ENCODE assay signal across 7 mouse cellular contexts in the genomic region with DNA sequence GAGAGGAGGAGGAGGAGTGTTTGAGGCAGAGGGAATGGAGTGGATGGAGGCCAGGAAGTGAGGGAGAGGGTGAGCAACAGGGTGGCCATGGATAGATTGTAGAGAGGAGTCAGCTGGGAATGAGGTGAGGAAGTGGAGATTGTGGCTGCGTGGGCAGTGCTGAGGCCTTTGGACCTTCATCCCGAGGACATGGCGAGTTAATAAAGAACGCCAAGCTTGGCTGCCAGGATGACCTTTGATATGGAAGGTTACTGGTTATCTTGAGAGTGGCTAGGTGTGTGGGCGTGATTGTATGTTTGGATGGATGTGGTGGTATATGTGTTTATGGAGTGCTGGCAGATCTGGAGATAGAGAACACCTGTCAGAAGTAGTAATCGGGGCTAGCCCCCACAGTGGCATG. TPM values are rescaled to one million over a fixed set of nuclear protein-coding genes. Genes with fewer than 3 reads are reported as not detected.
DNase-seq lines count a peak whose midpoint lies in the region; ATAC-seq and TF ChIP-seq lines count a peak whose summit lies in the region.

No protein-coding gene starts in this region.

- no peaks in the 10 kb centered on the region for H3K27me3 ChIP-seq in lung, postnatal 0 days (replicated peaks; ENCODE audit: insufficient read depth, low read length)
- no peaks in the 10 kb centered on the region for H3K27me3 ChIP-seq in intestine, postnatal 0 days (replicated peaks; ENCODE audit: control insufficient read depth, insufficient read depth, low read length)
- no peaks in the 10 kb centered on the region for H3K27me3 ChIP-seq in liver, embryonic 11.5 days (replicated peaks; ENCODE audit: control insufficient read depth, insufficient read depth, low read length)
- no peaks in the 10 kb centered on the region for H3K27me3 ChIP-seq in stomach, embryonic 15.5 days (replicated peaks)

- H3K4me3 ChIP-seq in lung, postnatal 0 days (ENCODE audit: low read depth, low read length): no peak overlapping the region
- H3K4me3 ChIP-seq in intestine, postnatal 0 days (ENCODE audit: low read depth, low read length): no peak overlapping the region
- H3K4me3 ChIP-seq in liver, embryonic 11.5 days (ENCODE audit: low read depth, low read length): no peak overlapping the region
- no peak overlapping the region for H3K4me3 ChIP-seq in stomach, embryonic 15.5 days (replicated peaks)

- no peak for TF ChIP-seq EP300 in lung, postnatal 0 days (IDR thresholded peaks at IDR 0.05)

- H3K4me2 ChIP-seq in lung, postnatal 0 days (replicated peaks; ENCODE audit: low read depth, low read length): peak overlapping the region; percentile 8; the same call in 1 of the 2 replicates
- H3K4me2 ChIP-seq in intestine, postnatal 0 days (replicated peaks; ENCODE audit: low read depth): peak overlapping the region; percentile 71
- H3K4me2 ChIP-seq in liver, embryonic 11.5 days: 0 out of 2 replicates have a peak overlapping the region, but pooled peaks have one; percentile 2
- peak overlapping the region; percentile 60 for H3K4me2 ChIP-seq in stomach, embryonic 15.5 days

- H3K36me3 ChIP-seq in lung, postnatal 0 days (ENCODE audit: insufficient read depth, low read length): no peaks in the 10 kb centered on the region
- no peaks in the 10 kb centered on the region for H3K36me3 ChIP-seq in intestine, postnatal 0 days (ENCODE audit: control insufficient read depth, insufficient read depth)
- peaks cover 4% of the 10 kb centered on the region; the same call in 1 of the 2 replicates for H3K36me3 ChIP-seq in liver, embryonic 11.5 days (ENCODE audit: control insufficient read depth, insufficient read depth, low read length)
- no peaks in the 10 kb centered on the region for H3K36me3 ChIP-seq in stomach, embryonic 15.5 days

- H3K27ac ChIP-seq in lung, postnatal 0 days (ENCODE audit: low read length): peak overlapping the region; percentile 16
- H3K27ac ChIP-seq in intestine, postnatal 0 days (ENCODE audit: low read depth, low read length): peak overlapping the region; percentile 81
- H3K27ac ChIP-seq in liver, embryonic 11.5 days (ENCODE audit: low read depth, low read length): no peak overlapping the region
- peak overlapping the region; percentile 36; the same call in 1 of the 2 replicates for H3K27ac ChIP-seq in stomach, embryonic 15.5 days

- ATAC-seq in lung, postnatal 0 days: no peak
- ATAC-seq in intestine, postnatal 0 days: peak; percentile 29
- no peak for ATAC-seq in liver, embryonic 11.5 days (replicated peaks; ENCODE audit: low FRiP score)
- no peak for ATAC-seq in stomach, embryonic 15.5 days (ENCODE audit: insufficient read depth, low FRiP score, low read depth)
- ATAC-seq in frontal cortex, adult (ENCODE audit: low TSS enrichment): no peak
- no peak for ATAC-seq in cerebellum, adult (ENCODE audit: insufficient number of reproducible peaks, low FRiP score, low TSS enrichment)

- H3K9ac ChIP-seq in lung, postnatal 0 days (replicated peaks; ENCODE audit: low read depth): no peak overlapping the region
- no peak overlapping the region for H3K9ac ChIP-seq in intestine, postnatal 0 days (ENCODE audit: low read depth, low read length)
- H3K9ac ChIP-seq in liver, embryonic 11.5 days (ENCODE audit: low read depth, low read length): no peak overlapping the region
- H3K9ac ChIP-seq in stomach, embryonic 15.5 days: no peak overlapping the region

- 47% methylated on average over 6 of the region's 6 CpGs for WGBS in lung, postnatal 0 days
- 37% methylated on average over 6 of the region's 6 CpGs for WGBS in intestine, postnatal 0 days
- 56% methylated on average over 6 of the region's 6 CpGs for WGBS in liver, embryonic 11.5 days
- WGBS in stomach, embryonic 15.5 days: 36% methylated on average over 6 of the region's 6 CpGs

- peaks cover 16% of the 10 kb centered on the region for H3K4me1 ChIP-seq in lung, postnatal 0 days (ENCODE audit: insufficient read depth, low read depth, low read length)
- H3K4me1 ChIP-seq in intestine, postnatal 0 days (replicated peaks; ENCODE audit: control insufficient read depth, insufficient read depth, low read length): peaks cover 20% of the 10 kb centered on the region
- H3K4me1 ChIP-seq in liver, embryonic 11.5 days (replicated peaks; ENCODE audit: control insufficient read depth, insufficient read depth, low read length): peaks cover 25% of the 10 kb centered on the region
- peaks cover 26% of the 10 kb centered on the region for H3K4me1 ChIP-seq in stomach, embryonic 15.5 days

- no peak for DNase-seq in lung, postnatal 0 days (ENCODE audit: low spot score)
- DNase-seq in lung, postnatal 10 days: no peak
- no peak for DNase-seq in liver, embryonic 11.5 days (ENCODE audit: low spot score)

- no peak for TF ChIP-seq CTCF in lung, postnatal 0 days (IDR thresholded peaks at IDR 0.05)
- TF ChIP-seq CTCF in intestine, postnatal 0 days (IDR thresholded peaks at IDR 0.05; ENCODE audit: low read depth): no peak

- no peaks in the 10 kb centered on the region for H3K9me3 ChIP-seq in lung, postnatal 0 days (ENCODE audit: low read length)
- no peaks in the 10 kb centered on the region for H3K9me3 ChIP-seq in intestine, postnatal 0 days (ENCODE audit: control insufficient read depth)
- no peaks in the 10 kb centered on the region for H3K9me3 ChIP-seq in liver, embryonic 11.5 days (ENCODE audit: control insufficient read depth, low read length)
- no peaks in the 10 kb centered on the region for H3K9me3 ChIP-seq in stomach, embryonic 15.5 days

RNA-seq across cellular contexts. Expression of a gene that starts 3.4 kb away (rescaled TPM):
- 52.1 and 54.6 TPM in 2 replicates for polyA plus RNA-seq in lung, postnatal 0 days (2015; fragmentation: Nextera tagmentation; extraction: Ambion mirVana)
- 38.0 and 40.5 TPM in 2 replicates for polyA plus RNA-seq in intestine, postnatal 0 days (2015; fragmentation: Nextera tagmentation; extraction: Ambion mirVana)
- 24.2 and 24.4 TPM in 2 replicates for polyA plus RNA-seq in liver, embryonic 11.5 days (2014; fragmentation: Nextera tagmentation; extraction: Ambion mirVana)
- polyA plus RNA-seq in stomach, embryonic 15.5 days (2015; fragmentation: Nextera tagmentation; extraction: Ambion mirVana): 44.8 and 49.4 TPM in 2 replicates

RNA-seq across cellular contexts. Expression of a gene that starts 38.0 kb away (rescaled TPM):
- 2.3 and 3.2 TPM in 2 replicates for polyA plus RNA-seq in lung, postnatal 0 days (2015; fragmentation: Nextera tagmentation; extraction: Ambion mirVana)
- 0.63 and 0.73 TPM in 2 replicates for polyA plus RNA-seq in intestine, postnatal 0 days (2015; fragmentation: Nextera tagmentation; extraction: Ambion mirVana)
- 1.2 and 1.7 TPM in 2 replicates for polyA plus RNA-seq in liver, embryonic 11.5 days (2014; fragmentation: Nextera tagmentation; extraction: Ambion mirVana)
- polyA plus RNA-seq in stomach, embryonic 15.5 days (2015; fragmentation: Nextera tagmentation; extraction: Ambion mirVana): 3.6 and 3.9 TPM in 2 replicates

Comparison
In these comparisons a context has a peak if more than half of its experiments do, and no peak if none do; other contexts are left out.
1. H3K4me2 ChIP-seq: peak in every context shown above with its lines; median percentile 71 in intestine, postnatal 0 days; 60 in stomach, embryonic 15.5 days; 8 in lung, postnatal 0 days; 2 in liver, embryonic 11.5 days.